Mouse (Mus musculus): ENCODE measurements around the gene Ubtf.

Gene Ubtf

GRCm38 (mm10) chr11:102263211-102263610 lies 56.3 kb downstream of the Ubtf start:
- DNase-seq (ENCODE audit: low read depth, low spot score) = no peak

GRCm38 (mm10) chr11:102258521-102258920 lies 61.0 kb downstream of the Ubtf start:
- no peak for DNase-seq (ENCODE audit: low read depth, low spot score)

GRCm38 (mm10) chr11:102258095-102258494 lies 61.4 kb downstream of the Ubtf start:
- no peak for DNase-seq (ENCODE audit: low read depth, low spot score)

GRCm38 (mm10) chr11:102257514-102257913 lies 62.0 kb downstream of the Ubtf start:
- no peak for DNase-seq (ENCODE audit: low read depth, low spot score)
